Mouse (Mus musculus): ENCODE data around the gene Nudt8.

DNA sequence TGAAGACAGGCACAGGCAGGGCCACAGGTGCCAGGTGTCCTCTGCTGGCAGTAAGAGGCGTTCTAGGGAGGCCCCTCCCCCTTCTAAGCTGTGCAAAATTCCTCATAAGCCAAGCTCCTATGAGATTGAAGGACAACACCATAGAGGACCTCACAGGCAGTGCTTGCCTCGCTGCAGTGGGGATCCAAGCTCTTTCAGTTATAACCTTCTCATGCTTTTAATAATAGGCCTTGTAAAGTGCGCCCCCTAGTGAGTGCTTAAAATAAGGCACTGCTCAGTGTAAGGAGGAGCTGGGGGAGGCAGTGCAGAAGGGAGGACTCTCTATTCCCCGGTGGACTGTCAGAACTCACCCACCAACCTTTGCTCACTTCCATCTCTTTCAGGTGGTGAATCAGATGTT is 20.1 kb upstream of the Nudt8 start:
- TF ChIP-seq CTCF (IDR thresholded peaks at IDR 0.05; ENCODE audit: low read depth) (peak; percentile 95), EP300 (optimal IDR thresholded peaks at IDR 0.05) (no peak)
